Comparison of ENCODE assay signal across 20 mouse cellular contexts in the genomic region with DNA sequence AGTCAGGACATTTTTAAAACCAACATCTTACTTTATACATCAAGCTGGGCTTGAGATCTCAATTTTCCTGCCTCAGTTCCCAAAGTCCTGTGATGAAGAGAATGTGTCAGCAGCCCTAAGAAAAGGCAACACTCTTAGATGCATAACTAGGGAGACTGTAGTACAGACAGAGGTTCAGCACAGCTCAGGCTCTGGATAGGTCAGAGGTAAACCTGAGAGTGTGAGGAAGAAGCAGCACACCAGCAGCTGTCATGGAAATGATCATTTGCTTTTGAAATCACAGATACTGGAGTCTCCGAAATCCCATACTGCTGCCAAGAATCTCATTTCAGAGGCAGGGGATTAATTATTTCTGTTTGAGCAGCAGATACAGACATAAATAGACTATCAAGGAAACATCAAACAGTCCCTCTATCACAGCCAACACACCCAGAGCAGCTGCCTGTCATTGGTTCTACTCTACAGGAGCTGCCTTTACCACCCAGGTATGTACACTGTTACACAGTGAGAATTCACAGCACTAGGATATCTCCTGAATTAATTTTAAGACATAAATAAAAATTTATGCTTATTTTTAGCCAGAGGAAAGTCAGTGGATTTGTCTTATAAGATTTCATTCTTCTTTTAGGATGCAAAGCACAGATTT. TPM values are rescaled to one million over a fixed set of nuclear protein-coding genes. Genes with fewer than 3 reads are reported as not detected.
DNase-seq lines count a peak whose midpoint lies in the region; ATAC-seq and TF ChIP-seq lines count a peak whose summit lies in the region.
"Had no signal": no experiment of that assay in that cellular context is flagged by ENCODE, and none has a peak within 500 bp of the region (broad histone marks: within the 10 kb centered on the region; RNA-seq: fewer than 3 reads in every experiment).

No protein-coding gene starts in this region.

- no peak overlapping the region for H3K4me3 ChIP-seq in forebrain, embryonic 16.5 days (replicated peaks; ENCODE audit: low read length)
- no peak overlapping the region for H3K4me3 ChIP-seq in forebrain, embryonic 10.5 days
- no peak overlapping the region for H3K4me3 ChIP-seq in lung, embryonic 14.5 days (ENCODE audit: low read depth, low read length)
- no peak overlapping the region for H3K4me3 ChIP-seq in midbrain, embryonic 16.5 days (ENCODE audit: low read depth, low read length)
- H3K4me3 ChIP-seq: embryonic facial prominence, embryonic 12.5 days; forebrain, embryonic 13.5 days; gastrocnemius, adult 2 months; heart, embryonic 15.5 days; hindbrain, embryonic 13.5 days had no signal

- no peak overlapping the region for H3K4me2 ChIP-seq in forebrain, embryonic 16.5 days (ENCODE audit: low read length)
- no peak overlapping the region for H3K4me2 ChIP-seq in lung, embryonic 14.5 days
- H3K4me2 ChIP-seq in midbrain, embryonic 16.5 days (ENCODE audit: low read length) = no peak overlapping the region
- H3K4me2 ChIP-seq: embryonic facial prominence, embryonic 12.5 days; forebrain, embryonic 13.5 days; heart, embryonic 11.5 days; heart, embryonic 15.5 days; hindbrain, embryonic 13.5 days had no signal

- no peaks in the 10 kb centered on the region for H3K9me3 ChIP-seq in forebrain, embryonic 16.5 days (ENCODE audit: control insufficient read depth, low read length)
- H3K9me3 ChIP-seq in forebrain, embryonic 10.5 days = no peaks in the 10 kb centered on the region
- H3K9me3 ChIP-seq in lung, embryonic 14.5 days (ENCODE audit: low read depth, low read length) = no peaks in the 10 kb centered on the region
- H3K9me3 ChIP-seq in midbrain, embryonic 16.5 days (replicated peaks; ENCODE audit: control insufficient read depth, low read length, poor library complexity, severe bottlenecking) = no peaks in the 10 kb centered on the region
- H3K9me3 ChIP-seq: embryonic facial prominence, embryonic 12.5 days; forebrain, embryonic 13.5 days; heart, embryonic 15.5 days; hindbrain, embryonic 13.5 days had no signal

- WGBS in forebrain, embryonic 16.5 days = 60% methylated on average over 1 of the region's 1 CpGs
- WGBS in forebrain, embryonic 10.5 days = 88% methylated on average over 1 of the region's 1 CpGs
- WGBS in lung, embryonic 14.5 days = 22% methylated on average over 1 of the region's 1 CpGs
- WGBS in midbrain, embryonic 16.5 days = 39% methylated on average over 1 of the region's 1 CpGs

- H3K4me1 ChIP-seq in forebrain, embryonic 16.5 days (replicated peaks; ENCODE audit: control insufficient read depth, insufficient read depth, low read length) = no peaks in the 10 kb centered on the region
- H3K4me1 ChIP-seq in forebrain, embryonic 10.5 days = no peaks in the 10 kb centered on the region
- H3K4me1 ChIP-seq in lung, embryonic 14.5 days (ENCODE audit: insufficient read depth) = no peaks in the 10 kb centered on the region
- peaks cover 4% of the 10 kb centered on the region; the same call in 1 of the 2 replicates for H3K4me1 ChIP-seq in midbrain, embryonic 16.5 days (ENCODE audit: control insufficient read depth, insufficient read depth, low read length)
- H3K4me1 ChIP-seq: embryonic facial prominence, embryonic 12.5 days; forebrain, embryonic 13.5 days; hindbrain, embryonic 13.5 days had no signal

- no peaks in the 10 kb centered on the region for H3K27me3 ChIP-seq in forebrain, embryonic 16.5 days (replicated peaks; ENCODE audit: control insufficient read depth, insufficient read depth, low read length)
- no peaks in the 10 kb centered on the region for H3K27me3 ChIP-seq in forebrain, embryonic 10.5 days (ENCODE audit: poor library complexity, severe bottlenecking)
- no peaks in the 10 kb centered on the region for H3K27me3 ChIP-seq in lung, embryonic 14.5 days (ENCODE audit: insufficient read depth, low read length)
- H3K27me3 ChIP-seq in midbrain, embryonic 16.5 days (ENCODE audit: control insufficient read depth, insufficient read depth, low read depth, low read length) = no peaks in the 10 kb centered on the region
- H3K27me3 ChIP-seq: embryonic facial prominence, embryonic 12.5 days; forebrain, embryonic 13.5 days; heart, embryonic 15.5 days; hindbrain, embryonic 13.5 days had no signal

- no peak for TF ChIP-seq POLR2A in brain, embryonic 14.5 days (IDR thresholded peaks at IDR 0.05; ENCODE audit: borderline replicate concordance, extremely low read depth, insufficient read depth, insufficient read length, poor library complexity, severe bottlenecking)

- DNase-seq in forebrain, embryonic 10.5 days (ENCODE audit: extremely low spot score, low spot score) = no peak
- peak; percentile 46 for DNase-seq in lung, embryonic 14.5 days
- no peak for DNase-seq in lung, adult 18-20 months
- peak; percentile 42 for DNase-seq in brain, embryonic 14.5 days (ENCODE audit: low read depth)
- no peak for DNase-seq in urinary bladder, postnatal 25 days (ENCODE audit: low spot score)
- DNase-seq: adrenal gland, postnatal 10 days; cerebellum, adult 11-12 months; cerebellum, adult 9-10 months; cerebellum, postnatal 25 days; gastrocnemius, adult 2 months; gastrocnemius, postnatal 36 days; heart, adult 18-20 months; heart, postnatal 14 days had no signal

- no peaks in the 10 kb centered on the region for H3K36me3 ChIP-seq in forebrain, embryonic 16.5 days (ENCODE audit: control insufficient read depth, insufficient read depth)
- H3K36me3 ChIP-seq in forebrain, embryonic 10.5 days (replicated peaks) = no peaks in the 10 kb centered on the region
- no peaks in the 10 kb centered on the region for H3K36me3 ChIP-seq in lung, embryonic 14.5 days (ENCODE audit: insufficient read depth)
- H3K36me3 ChIP-seq in midbrain, embryonic 16.5 days (ENCODE audit: control insufficient read depth, insufficient read depth, low read length) = no peaks in the 10 kb centered on the region
- H3K36me3 ChIP-seq: embryonic facial prominence, embryonic 12.5 days; heart, embryonic 15.5 days; hindbrain, embryonic 13.5 days had no signal

- no peak overlapping the region for H3K9ac ChIP-seq in forebrain, embryonic 16.5 days (replicated peaks; ENCODE audit: low read depth, low read length)
- H3K9ac ChIP-seq in lung, embryonic 14.5 days = no peak overlapping the region
- no peak overlapping the region for H3K9ac ChIP-seq in midbrain, embryonic 16.5 days (ENCODE audit: low read depth, low read length)
- H3K9ac ChIP-seq: embryonic facial prominence, embryonic 12.5 days; forebrain, embryonic 13.5 days; heart, embryonic 15.5 days; hindbrain, embryonic 13.5 days had no signal

- peak; percentile 45; the same call in 1 of the 2 replicates for ATAC-seq in forebrain, embryonic 16.5 days
- peak; percentile 68; the same call in 1 of the 2 replicates for ATAC-seq in lung, embryonic 14.5 days (ENCODE audit: insufficient read depth)
- peak; percentile 88 for ATAC-seq in midbrain, embryonic 16.5 days
- ATAC-seq: forebrain, embryonic 13.5 days had no signal

- no peak overlapping the region for H3K27ac ChIP-seq in forebrain, embryonic 16.5 days (ENCODE audit: low read length)
- no peak overlapping the region for H3K27ac ChIP-seq in forebrain, embryonic 10.5 days
- no peak overlapping the region for H3K27ac ChIP-seq in lung, embryonic 14.5 days (ENCODE audit: low read depth)
- no peak overlapping the region for H3K27ac ChIP-seq in midbrain, embryonic 16.5 days (ENCODE audit: low read length)
- H3K27ac ChIP-seq: embryonic facial prominence, embryonic 12.5 days; forebrain, embryonic 13.5 days; gastrocnemius, adult 2 months; heart, embryonic 15.5 days; hindbrain, embryonic 13.5 days had no signal

- no peak for TF ChIP-seq CTCF in lung, embryonic 14.5 days (IDR thresholded peaks at IDR 0.05; ENCODE audit: low read depth)
- no peak for TF ChIP-seq CTCF in brain, embryonic 14.5 days (IDR thresholded peaks at IDR 0.05; ENCODE audit: borderline replicate concordance, extremely low read depth, insufficient read depth, insufficient read length)

RNA-seq across cellular contexts. Expression of a gene that starts 3.7 kb away (rescaled TPM):
- polyA plus RNA-seq in forebrain, embryonic 16.5 days (2015; fragmentation: Nextera tagmentation; extraction: Ambion mirVana) = 17.6 and 26.2 TPM in 2 replicates
- 16.8 and 21.1 TPM in 2 replicates for polyA plus RNA-seq in forebrain, embryonic 10.5 days (2016; fragmentation: Nextera tagmentation; extraction: Ambion mirVana)
- 17.3 and 17.9 TPM in 2 replicates for polyA plus RNA-seq in lung, embryonic 14.5 days (2014; fragmentation: Nextera tagmentation; extraction: Ambion mirVana)
- polyA plus RNA-seq in brain, embryonic 14.5 days (2012; rRNA removed) = 19.8 and 20.0 TPM in 2 replicates
- polyA plus RNA-seq in midbrain, embryonic 16.5 days (2015; fragmentation: Nextera tagmentation; extraction: Ambion mirVana) = 8.0 and 8.1 TPM in 2 replicates

Comparison
In these comparisons a context has a peak if more than half of its experiments do, and no peak if none do; other contexts are left out.
1. DNase-seq: peak in lung, embryonic 14.5 days (single experiment) and brain, embryonic 14.5 days (single experiment); none in forebrain, embryonic 10.5 days (single experiment), lung, adult 18-20 months (0 of 2) and urinary bladder, postnatal 25 days (single experiment).
2. Peak in every context shown above with its lines, with median percentiles within 50 percentile points of each other: ATAC-seq.